Mouse (Mus musculus): Measurements from ENCODE around the gene Tbxas1. TPM values are rescaled to one million over a fixed set of nuclear protein-coding genes. Genes with fewer than 3 reads are reported as not detected.

Tbxas1 gene
- total RNA-seq, 2 experiments from 2014 or later: 2.8 TPM

DNA sequence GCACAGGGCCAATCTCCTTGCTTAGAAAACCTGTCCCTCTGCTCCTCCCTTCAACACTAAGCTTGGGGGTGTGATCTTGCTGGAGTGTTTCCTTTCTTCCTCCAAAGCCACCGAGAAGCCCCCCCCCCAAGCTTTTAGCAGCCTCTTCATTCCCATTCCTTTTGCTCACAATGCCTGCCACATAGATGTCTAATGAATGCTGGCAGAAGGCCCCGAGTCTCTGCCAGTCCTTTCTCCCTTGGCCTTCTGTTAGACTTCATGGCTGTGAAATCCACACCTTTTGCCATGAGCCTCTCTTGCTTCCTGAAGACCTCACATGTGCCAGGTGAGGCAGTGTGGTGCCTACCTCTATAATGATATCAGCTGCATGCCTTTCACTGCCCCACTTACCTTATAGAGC is 47.3 kb downstream of the Tbxas1 start:
- H3K27ac ChIP-seq: no peak overlapping the region
- no peak for TF ChIP-seq CTCF (conservative IDR thresholded peaks at IDR 0.05)
- no peak overlapping the region for H3K4me3 ChIP-seq
- no peak for DNase-seq (ENCODE audit: low spot score in 2 of 2)

DNA sequence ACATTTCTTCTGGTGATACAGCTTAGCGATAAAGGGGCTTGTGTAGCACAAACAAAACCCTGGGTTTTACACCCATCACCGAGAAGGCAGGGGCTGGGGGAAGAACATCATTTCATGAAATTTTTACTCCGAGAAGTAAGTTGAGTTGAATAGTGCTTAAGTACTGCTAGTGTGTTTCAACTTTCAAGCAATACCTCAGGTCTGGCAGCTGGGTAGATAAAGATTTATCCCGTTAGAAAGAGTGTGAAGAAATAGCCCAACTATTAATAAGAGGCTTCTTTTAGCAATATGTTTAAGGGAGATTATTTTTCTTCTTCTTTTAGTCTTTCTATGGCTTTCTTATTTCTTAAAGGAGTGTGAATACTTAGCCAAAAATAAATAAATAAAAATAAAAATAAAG is 48.2 kb downstream of the Tbxas1 start:
- no peak overlapping the region for H3K27ac ChIP-seq
- DNase-seq (ENCODE audit: low spot score in 2 of 2): no peak
- TF ChIP-seq CTCF (conservative IDR thresholded peaks at IDR 0.05): no peak
- H3K4me3 ChIP-seq: no peak overlapping the region

DNA sequence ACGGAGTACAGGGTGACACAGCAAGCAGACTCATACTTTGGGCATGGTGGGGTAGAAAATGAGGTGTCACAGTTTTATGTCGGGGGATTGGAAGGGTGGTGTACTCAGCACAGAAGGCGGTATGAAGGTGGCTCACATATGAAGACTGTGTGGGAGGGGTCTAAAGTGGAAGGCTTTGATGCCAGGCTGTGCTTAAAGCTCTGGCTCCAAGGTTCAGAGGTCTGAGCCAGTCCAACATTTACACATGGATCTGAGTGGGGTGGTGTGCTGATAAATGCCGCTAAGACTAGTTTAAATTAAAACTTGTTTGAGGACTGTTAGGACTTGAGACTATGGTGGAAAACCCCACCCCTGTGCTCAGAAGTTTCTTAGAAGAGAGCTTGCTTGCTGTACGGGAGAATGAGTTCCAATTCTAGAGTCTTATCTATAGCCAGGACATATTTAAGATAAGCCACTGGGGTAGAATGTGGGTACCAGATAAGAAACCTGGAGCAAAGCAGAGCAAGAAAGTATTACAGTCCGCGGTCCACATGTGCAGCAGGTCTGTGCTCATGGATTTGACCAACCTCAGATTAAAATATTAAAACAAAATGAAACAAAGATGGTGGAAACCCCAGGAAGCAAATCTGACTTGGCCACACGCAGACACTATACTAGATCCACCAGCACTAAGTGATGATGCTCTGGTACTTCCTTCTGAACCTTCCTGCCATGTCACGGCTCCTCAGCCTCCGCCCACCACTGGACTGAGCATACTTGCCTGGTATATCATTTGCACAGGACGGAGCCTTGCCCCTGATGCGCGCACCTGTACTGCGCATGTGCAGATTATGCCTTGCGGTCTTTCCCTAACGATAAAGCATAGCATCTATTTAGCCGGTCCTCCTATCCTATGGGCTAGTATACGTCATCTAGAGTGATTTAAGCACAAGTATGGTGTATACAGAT is 48.9 kb downstream of the Tbxas1 start:
- DNase-seq (ENCODE audit: low spot score in 2 of 2): no peak
- TF ChIP-seq CTCF (conservative IDR thresholded peaks at IDR 0.05): no peak
- H3K27ac ChIP-seq: no peak overlapping the region
- H3K4me3 ChIP-seq: no peak overlapping the region

- Histone ChIP-seq H3K4me3 (no peak overlapping the region), H3K27ac (no peak overlapping the region)
- peak; percentile 64 for TF ChIP-seq CTCF (conservative IDR thresholded peaks at IDR 0.05)
- no peak for DNase-seq (ENCODE audit: low spot score in 2 of 2)
Measured at GRCm38 (mm10) chr6:38925719-38926118, 50.5 kb downstream of the Tbxas1 start.

GRCm38 (mm10) chr6:38926135-38926962 is 51.1 kb downstream of the Tbxas1 start:
- H3K4me3 ChIP-seq: no peak overlapping the region
- no peak for DNase-seq (ENCODE audit: low spot score in 2 of 2)
- no peak overlapping the region for H3K27ac ChIP-seq
- TF ChIP-seq CTCF (conservative IDR thresholded peaks at IDR 0.05): no peak

GRCm38 (mm10) chr6:38926963-38927361 is 51.8 kb downstream of the Tbxas1 start:
- Histone ChIP-seq H3K4me3 (no peak overlapping the region), H3K27ac (no peak overlapping the region)
- DNase-seq (ENCODE audit: low spot score in 2 of 2): no peak
- no peak for TF ChIP-seq CTCF (conservative IDR thresholded peaks at IDR 0.05)

GRCm38 (mm10) chr6:38928489-38928888 is 53.3 kb downstream of the Tbxas1 start:
- Histone ChIP-seq H3K27ac (no peak overlapping the region), H3K4me3 (no peak overlapping the region)
- no peak for DNase-seq (ENCODE audit: low spot score in 2 of 2)
- TF ChIP-seq CTCF (conservative IDR thresholded peaks at IDR 0.05): no peak

- H3K4me3 ChIP-seq: no peak overlapping the region
- H3K27ac ChIP-seq: no peak overlapping the region
- no peak for DNase-seq (ENCODE audit: low spot score in 2 of 2)
- no peak for TF ChIP-seq CTCF (conservative IDR thresholded peaks at IDR 0.05)
Measured at GRCm38 (mm10) chr6:38936009-38936408, 60.8 kb downstream of the Tbxas1 start.

DNA sequence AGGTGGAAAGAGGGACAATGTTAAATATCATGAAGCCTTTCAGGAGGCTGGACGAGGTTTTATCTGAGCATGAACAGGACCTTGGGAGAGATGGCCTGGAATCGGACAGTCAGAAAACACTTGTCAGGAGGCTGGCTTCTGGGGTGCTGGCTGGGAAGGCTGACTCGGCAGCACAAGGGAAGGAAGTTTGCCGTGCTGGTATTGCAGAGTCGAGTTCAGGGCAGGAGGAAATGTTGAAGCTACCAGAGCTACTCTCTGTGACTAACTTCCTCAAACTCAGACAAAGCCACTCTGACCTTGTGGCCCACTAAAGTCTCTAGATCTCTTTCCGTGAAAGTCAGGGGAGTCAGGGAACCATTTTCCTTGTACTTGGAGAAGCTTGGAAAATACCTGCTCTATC is 63.2 kb downstream of the Tbxas1 start:
- peak overlapping the region; percentile 18; the same call in 1 of the 2 replicates for H3K27ac ChIP-seq
- TF ChIP-seq CTCF (conservative IDR thresholded peaks at IDR 0.05): no peak
- no peak overlapping the region for H3K4me3 ChIP-seq
- DNase-seq (ENCODE audit: low spot score in 2 of 2): no peak

DNA sequence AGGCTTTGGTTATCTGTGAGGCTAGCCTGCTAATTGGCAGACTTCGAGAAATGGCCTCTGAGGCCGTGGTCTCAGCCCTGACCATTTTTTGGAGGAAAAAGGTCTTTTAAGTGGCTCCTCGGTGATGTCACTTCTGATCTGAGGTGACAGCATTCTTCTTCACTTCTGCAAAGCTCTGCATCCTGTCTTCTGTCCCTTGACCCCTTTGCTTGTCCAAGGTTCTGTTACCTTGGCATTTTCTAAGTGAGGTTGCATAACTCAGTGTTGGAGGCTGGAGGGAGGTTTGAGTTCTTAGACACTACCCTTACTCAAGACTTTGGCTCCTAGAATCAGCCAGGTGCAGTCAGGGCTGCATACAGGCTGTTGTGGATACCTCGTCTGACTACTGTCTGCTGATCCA is 63.9 kb downstream of the Tbxas1 start:
- no peak for DNase-seq (ENCODE audit: low spot score in 2 of 2)
- Histone ChIP-seq H3K27ac (peak overlapping the region; percentile 18; the same call in 1 of the 2 replicates), H3K4me3 (no peak overlapping the region)
- no peak for TF ChIP-seq CTCF (conservative IDR thresholded peaks at IDR 0.05)

- no peak for TF ChIP-seq CTCF (conservative IDR thresholded peaks at IDR 0.05)
- DNase-seq (ENCODE audit: low spot score in 2 of 2): no peak
- H3K4me3 ChIP-seq: no peak overlapping the region
- H3K27ac ChIP-seq: no peak overlapping the region
Measured at GRCm38 (mm10) chr6:38941016-38941415, 65.8 kb downstream of the Tbxas1 start.

- DNase-seq (ENCODE audit: low spot score in 2 of 2): no peak
- Histone ChIP-seq H3K4me3 (no peak overlapping the region), H3K27ac (no peak overlapping the region)
- no peak for TF ChIP-seq CTCF (conservative IDR thresholded peaks at IDR 0.05)
Measured at GRCm38 (mm10) chr6:38942771-38943170, 67.6 kb downstream of the Tbxas1 start.

DNA sequence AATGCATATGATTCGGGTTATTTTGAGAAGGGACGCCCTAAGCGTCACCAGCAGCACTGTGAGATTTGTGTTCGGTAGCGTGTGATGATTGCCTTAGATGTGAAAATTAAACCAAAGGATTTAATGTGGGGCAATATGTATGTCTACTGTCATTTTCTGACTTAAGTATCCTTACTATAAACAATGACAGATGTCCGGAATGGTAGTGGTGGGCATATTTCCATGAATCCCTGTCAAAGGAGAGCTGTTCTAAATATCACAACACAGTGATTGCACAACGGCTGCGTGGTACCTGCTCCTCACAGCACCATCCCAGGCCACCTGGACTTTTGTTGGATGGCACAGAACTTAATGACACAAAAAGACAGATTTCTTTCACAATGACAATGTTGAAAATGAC is 69.2 kb downstream of the Tbxas1 start:
- no peak overlapping the region for H3K27ac ChIP-seq
- no peak overlapping the region for H3K4me3 ChIP-seq
- DNase-seq (ENCODE audit: low spot score in 2 of 2): no peak
- TF ChIP-seq CTCF (conservative IDR thresholded peaks at IDR 0.05): no peak
